Mouse (Mus musculus) CD4-positive naive resting alpha-beta T cell, adult 57 days (primary cell): ENCODE data around the gene Spata17. TPM values are rescaled to one million over a fixed set of nuclear protein-coding genes. Genes with fewer than 3 reads are reported as not detected.

Source experiments
- total RNA-seq: library from RNA; stranded (reverse); gene quantifications from one replicate; pipeline ENCODE4 v1.2.4, GENCODE M21; 2023

Gene Spata17
- not detected for total RNA-seq

DNA sequence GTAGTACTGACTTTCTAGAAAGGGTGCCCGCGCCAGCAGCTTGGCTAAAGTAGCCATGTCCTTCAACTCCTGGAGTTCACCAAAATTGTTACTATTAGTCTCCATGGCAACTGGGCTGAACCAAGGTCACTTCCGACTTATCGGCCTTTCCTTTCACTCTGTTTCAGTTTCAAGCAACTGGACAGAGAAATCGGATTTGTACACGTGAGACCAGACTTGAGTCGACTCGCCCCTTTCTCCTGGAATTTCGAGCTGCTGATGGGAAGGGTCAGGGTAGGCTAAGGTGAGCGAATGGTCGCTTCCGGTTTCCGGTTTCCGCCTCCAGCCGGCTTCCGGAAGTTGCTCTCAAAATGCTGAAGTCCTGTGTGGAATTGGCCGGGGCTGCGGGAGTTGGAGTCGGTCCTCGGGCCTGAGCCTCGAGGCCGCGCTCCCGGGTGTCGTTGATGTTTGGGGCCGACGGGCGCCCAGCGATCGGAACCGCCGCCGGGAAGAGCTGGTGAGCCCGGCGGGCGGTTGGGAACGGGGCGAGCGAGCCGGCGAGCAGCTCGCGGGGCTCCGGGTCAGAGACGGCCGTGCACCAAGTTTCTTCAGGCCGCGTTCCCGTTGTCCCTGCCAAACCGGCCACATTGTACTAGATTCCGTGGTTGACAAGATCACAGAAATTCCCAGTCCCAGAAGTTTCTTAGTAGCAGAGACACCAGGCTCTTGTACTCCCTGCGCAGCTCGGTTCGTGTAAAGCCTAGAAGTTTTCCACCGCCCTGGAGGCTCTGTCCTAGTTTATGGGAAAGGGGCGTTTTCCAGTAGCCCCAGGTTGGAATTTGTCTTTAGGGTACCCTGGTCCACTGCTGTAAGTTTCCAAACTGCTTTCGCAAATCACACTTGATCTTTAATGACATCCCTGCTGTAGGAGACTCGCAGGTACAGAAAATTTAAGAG lies at the start of gene Spata17, which contains the start of gene Gpatch2:
TSS of gene Spata17 (minus strand) at position 285 of the 936 bp plus-strand sequence.
TSS of gene Gpatch2 (plus strand) at position 328 of the 936 bp plus-strand sequence.

Other genes with a start within 250 kb of the Spata17 start
- not detected for gene D1Pas1, start 248.0 kb downstream of the Spata17 start, total RNA-seq
- gene Gpatch2, start within 50 bp of the Spata17 start, total RNA-seq: 26.4 TPM